Mouse (Mus musculus) CD4-positive helper T cell, adult 2 months (primary cell): ENCODE measurements around the gene Nudt11.
"Not testable (repeated sequence)": the region's sequence is repeated elsewhere in the genome, so short reads cannot be mapped to it uniquely, and the experiment has no call there.

ENCODE experiments used
- DNase-seq: peaks from one replicate; pipeline ENCODE4 v3.0.0-alpha.2; 2012; ENCODE audit warnings: low read depth, missing footprints, low spot score

The Nudt11 gene

DNA sequence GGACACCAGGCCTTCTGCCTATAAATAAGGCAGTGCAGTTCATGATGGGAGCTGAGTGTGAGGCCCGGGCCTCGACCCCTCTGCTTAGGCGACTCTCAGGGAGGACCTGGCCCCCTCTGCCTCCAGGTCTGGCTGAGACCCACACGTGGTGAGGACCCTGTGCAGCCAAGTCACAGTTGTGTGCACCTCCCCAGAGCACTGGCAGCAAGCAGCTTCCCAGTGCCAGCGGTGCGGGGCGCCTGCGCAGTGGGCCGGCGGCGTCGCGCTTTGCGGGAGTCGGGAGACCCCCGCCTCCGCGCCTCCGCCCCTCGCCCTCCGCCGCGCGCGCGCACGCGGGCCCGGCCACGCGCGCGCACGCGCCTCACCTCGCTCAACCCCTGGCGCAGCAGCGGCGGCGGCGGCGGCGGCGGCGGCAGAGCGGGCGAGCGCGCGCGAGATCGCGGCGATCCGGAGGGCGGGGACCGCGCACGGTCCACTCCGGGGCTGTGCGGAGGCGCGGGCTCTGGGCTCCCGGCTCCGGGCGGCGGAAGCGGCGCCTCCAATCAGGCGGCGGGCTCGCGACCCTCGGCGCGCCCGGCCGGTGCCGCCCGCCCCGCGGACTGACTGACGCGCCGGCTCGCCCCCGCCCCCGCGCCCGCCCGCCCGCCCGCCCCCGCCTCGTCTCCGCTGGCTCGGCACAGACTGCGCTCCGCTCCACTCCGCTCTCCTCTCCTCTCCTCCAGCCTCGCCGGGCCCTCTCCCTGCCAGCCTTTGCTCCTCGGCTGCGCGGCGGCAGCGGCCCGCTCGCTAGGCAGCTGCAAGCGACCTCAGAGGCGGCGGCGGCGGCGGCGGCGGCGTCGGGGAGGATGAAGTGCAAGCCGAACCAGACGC is at the start of gene Nudt11:
Gene Nudt11, plus strand, starts transcription at position 388 of the 870 bp plus-strand sequence.
- DNase-seq = not testable (repeated sequence)

GRCm38 (mm10) chrX:6047936-6048614 is 822 bp downstream of the Nudt11 start:
- not testable (repeated sequence) for DNase-seq

- no peak for DNase-seq
These were observed 14.3 kb downstream of the Nudt11 start for GRCm38 (mm10) chrX:6061563-6061962.

GRCm38 (mm10) chrX:6082954-6083680 is 35.9 kb downstream of the Nudt11 start, which contains the start of gene AU022751:
Gene AU022751 (minus strand): TSS chrX:6083419.
- DNase-seq = no peak

DNA sequence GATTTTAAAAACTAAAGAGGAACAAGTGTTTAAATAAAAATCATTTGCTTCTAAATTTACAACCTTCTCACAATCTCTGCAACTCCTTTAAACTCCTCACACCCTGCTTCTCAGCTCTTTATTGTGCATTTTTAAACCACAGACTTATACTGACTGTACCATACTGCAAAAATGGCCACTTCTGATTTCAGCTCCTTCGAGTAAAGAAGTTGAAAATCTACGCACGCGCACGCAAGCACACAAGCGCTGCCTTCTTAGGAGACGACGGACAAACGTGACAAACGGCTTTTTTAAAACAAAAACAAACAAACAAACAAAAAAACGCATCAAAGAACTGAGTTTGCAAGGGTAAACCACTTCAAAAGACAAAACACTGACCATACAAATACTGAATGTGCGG is 44.3 kb downstream of the Nudt11 start:
- no peak for DNase-seq

- DNase-seq = no peak
These were observed 44.9 kb downstream of the Nudt11 start for GRCm38 (mm10) chrX:6091996-6092757.
